Mouse (Mus musculus): ENCODE results near the gene Helq.

Helq gene

GRCm38 (mm10) chr5:100776900-100777299 is 21.5 kb downstream of the Helq start:
- no peak for DNase-seq

GRCm38 (mm10) chr5:100775778-100776404 is 22.5 kb downstream of the Helq start:
- DNase-seq = no peak

GRCm38 (mm10) chr5:100771575-100771974 is 26.8 kb downstream of the Helq start:
- DNase-seq = no peak

- DNase-seq = no peak
Observed at GRCm38 (mm10) chr5:100766026-100766425, 32.4 kb downstream of the Helq start.

- DNase-seq = no peak
Observed at GRCm38 (mm10) chr5:100761736-100762135, 36.7 kb downstream of the Helq start.

- no peak for DNase-seq
Observed at GRCm38 (mm10) chr5:100760049-100760663, 38.2 kb downstream of the Helq start.

- no peak for DNase-seq
Observed at GRCm38 (mm10) chr5:100758121-100758520, 40.3 kb downstream of the Helq start.

- no peak for DNase-seq
Observed at GRCm38 (mm10) chr5:100753407-100753806, 45.0 kb downstream of the Helq start.

- DNase-seq = no peak
Observed at GRCm38 (mm10) chr5:100751655-100752054, 46.7 kb downstream of the Helq start.

GRCm38 (mm10) chr5:100750617-100751255 is 47.7 kb downstream of the Helq start:
- DNase-seq = no peak

- no peak for DNase-seq
Observed at GRCm38 (mm10) chr5:100738802-100739201, 59.6 kb downstream of the Helq start.

GRCm38 (mm10) chr5:100736919-100737318 is 61.5 kb downstream of the Helq start:
- DNase-seq = no peak

- DNase-seq = no peak
Observed at GRCm38 (mm10) chr5:100734535-100734934, 63.9 kb downstream of the Helq start.

GRCm38 (mm10) chr5:100728757-100729156 is 69.6 kb downstream of the Helq start:
- no peak for DNase-seq

GRCm38 (mm10) chr5:100726001-100726400 is 72.4 kb downstream of the Helq start:
- DNase-seq = no peak

GRCm38 (mm10) chr5:100719235-100720088 is 78.9 kb downstream of the Helq start, which contains the start of gene Hpse:
TSS of gene Hpse (minus strand) at chr5:100719716.
- peak; percentile 19 for DNase-seq

GRCm38 (mm10) chr5:100716762-100717161 is 81.6 kb downstream of the Helq start:
- DNase-seq = no peak

Data from right cerebral cortex, postnatal 4 days (tissue).